Mouse (Mus musculus): ENCODE data around the gene Slc24a2.

- TF ChIP-seq JUND (IDR thresholded peaks at IDR 0.05; ENCODE audit: low read depth, low read length), result no peak
- TF ChIP-seq POLR2A (IDR thresholded peaks at IDR 0.05; ENCODE audit: control insufficient read depth in 1 of 2, insufficient read depth in 1 of 2, low read depth in 1 of 2, low read length in 2 of 2, poor library complexity in 1 of 2), result no peak
- no peak for TF ChIP-seq CTCF (IDR thresholded peaks at IDR 0.05 in 2 of 3, conservative IDR thresholded peaks at IDR 0.05 in 1 of 3; ENCODE audit: control insufficient read depth in 1 of 3, insufficient read depth in 1 of 3, low read depth in 2 of 3, low read length in 3 of 3, poor library complexity in 1 of 3, severe bottlenecking in 1 of 3)
- TF ChIP-seq EP300 (IDR thresholded peaks at IDR 0.05; ENCODE audit: low read depth in 1 of 2, low read length in 2 of 2), result no peak
- TF ChIP-seq USF1 (IDR thresholded peaks at IDR 0.05; ENCODE audit: low read depth, low read length), result no peak
Observed at GRCm38 (mm10) chr4:86955448-86955847, 274.8 kb downstream of the Slc24a2 start.

Data from MEL (cell line).